Mouse (Mus musculus): Measurements from ENCODE around the gene Zbtb1.

GRCm38 (mm10) chr12:76326437-76327220 lies 43.4 kb upstream of the Zbtb1 start:
- TF ChIP-seq CTCF (IDR thresholded peaks at IDR 0.05; ENCODE audit: borderline replicate concordance, extremely low read depth, insufficient read depth, insufficient read length) (no peak), POLR2A (IDR thresholded peaks at IDR 0.05; ENCODE audit: borderline replicate concordance, extremely low read depth, insufficient read depth, insufficient read length, poor library complexity, severe bottlenecking) (no peak)

All from brain, embryonic 14.5 days (tissue).